Mouse (Mus musculus) liver, embryonic 11.5 days (tissue): Measurements from ENCODE around the gene Trmt1. TPM values are rescaled to one million over a fixed set of nuclear protein-coding genes. Genes with fewer than 3 reads are reported as not detected.

Experiments used
- ATAC-seq: fragments of 200-750 bp; cut with Nextera tagmentation; replicated peaks from 2 replicates; pipeline ENCODE4 v1.8.0; 2017; ENCODE audit warnings: moderate number of reproducible peaks, mild to moderate bottlenecking, moderate TSS enrichment, moderate library complexity; ENCODE audit not compliant: low FRiP score
- DNase-seq: peaks from one replicate; pipeline ENCODE4 v3.0.0-alpha.2; 2017; ENCODE audit warnings: low spot score
- H3K27ac ChIP-seq: fragments of 300-500 bp; sonication (generic); 2 replicates; pipeline ENCODE4 v1.5.1; 2014; ENCODE audit warnings: mild to moderate bottlenecking, low read depth, low read length, control low read depth
- H3K27me3 ChIP-seq: fragments of 300-500 bp; sonication (generic); replicated peaks from 2 replicates; pipeline ENCODE4 v1.6.1; 2014; ENCODE audit warnings: low read length, mixed read lengths; ENCODE audit not compliant: control insufficient read depth, insufficient read depth
- H3K36me3 ChIP-seq: fragments of 300-500 bp; sonication (generic); 2 replicates; pipeline ENCODE4 v1.6.1; 2014; ENCODE audit warnings: mild to moderate bottlenecking, low read length, moderate library complexity, mixed read lengths; ENCODE audit not compliant: control insufficient read depth, insufficient read depth
- H3K4me1 ChIP-seq: fragments of 300-500 bp; sonication (generic); replicated peaks from 2 replicates; pipeline ENCODE4 v1.6.1; 2014; ENCODE audit warnings: low read length, mixed read lengths; ENCODE audit not compliant: control insufficient read depth, insufficient read depth
- H3K4me2 ChIP-seq: fragments of 300-500 bp; sonication (generic); 2 replicates; pipeline ENCODE4 v1.6.1; 2014; ENCODE audit warnings: mild to moderate bottlenecking, control low read depth, moderate library complexity
- H3K4me3 ChIP-seq: fragments of 300-500 bp; sonication (generic); 2 replicates; pipeline ENCODE4 v1.5.1; 2014; ENCODE audit warnings: low read depth, low read length, control low read depth
- H3K9ac ChIP-seq: fragments of 300-500 bp; sonication (generic); 2 replicates; pipeline ENCODE4 v1.6.1; 2014; ENCODE audit warnings: low read depth, low read length, control low read depth
- H3K9me3 ChIP-seq: fragments of 300-500 bp; sonication (generic); 2 replicates; pipeline ENCODE4 v1.6.1; 2016; ENCODE audit warnings: low read length, inconsistent platforms, mixed read lengths; ENCODE audit not compliant: control insufficient read depth
- WGBS: fragments of 180-500 bp; shearing (Covaris S2); extraction: QIAGEN DNeasy Blood & Tissue Kit; methylation state at CpG from one replicate; pipeline ENCODE4 v1.1.7; 2014; 5-methylcytosine and 5-hydroxymethylcytosine counted together
- polyA plus RNA-seq: library from polyadenylated mRNA; unstranded; fragments of >200 nt; fragmentation: Nextera tagmentation; extraction: Ambion mirVana; gene quantifications from 2 replicates; pipeline ENCODE4 v1.2.1, GENCODE M21; 2014

Gene Trmt1
- polyA plus RNA-seq, 1 experiment from 2014 or later, result 95.6 TPM

DNA sequence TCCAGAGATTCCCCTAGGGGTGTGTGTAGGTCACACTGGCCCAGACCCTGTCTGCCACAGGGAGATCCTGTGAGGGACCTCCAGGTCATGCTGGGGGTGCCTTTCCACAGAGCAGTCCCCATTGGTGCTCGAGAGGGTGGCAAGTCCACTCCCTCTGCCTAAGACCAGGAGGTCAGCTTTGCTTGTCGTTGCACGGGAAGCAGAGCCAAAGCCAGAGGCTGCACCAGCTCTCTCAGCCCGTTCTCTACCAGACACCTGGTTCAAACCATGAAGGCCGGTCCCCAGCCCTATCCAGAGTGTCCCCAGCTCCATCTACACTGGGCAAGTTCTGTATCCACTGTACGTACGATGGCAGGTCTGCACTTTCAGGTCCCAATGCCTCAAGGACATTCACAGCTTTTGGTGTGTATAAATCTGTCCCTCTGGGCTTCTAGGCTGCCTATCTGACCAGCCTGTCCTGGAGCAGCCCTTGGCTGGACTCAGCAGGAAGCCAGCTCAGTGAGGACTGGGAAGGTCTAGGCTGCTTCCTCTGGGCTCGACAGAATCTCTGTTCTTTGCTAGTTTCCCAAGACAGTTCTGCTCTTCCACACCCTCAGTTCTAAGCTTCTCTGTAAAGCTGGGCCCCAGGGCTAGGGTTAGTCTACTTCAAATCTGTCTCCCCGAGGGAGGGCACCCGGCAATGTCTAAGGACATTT, 39.3 kb downstream of the Trmt1 start:
- H3K27me3 ChIP-seq, result peaks cover 5% of the 10 kb centered on the region
- peak overlapping the region; percentile 46 for H3K27ac ChIP-seq
- ATAC-seq (no peak), DNase-seq (no peak)
- H3K4me2 ChIP-seq, result peak overlapping the region; percentile 75
- peak overlapping the region; percentile 0; the same call in 1 of the 2 replicates for H3K9ac ChIP-seq
- peaks cover 85% of the 10 kb centered on the region for H3K4me1 ChIP-seq
- no peak overlapping the region for H3K4me3 ChIP-seq
- no peaks in the 10 kb centered on the region for H3K9me3 ChIP-seq
- H3K36me3 ChIP-seq, result no peaks in the 10 kb centered on the region; the same call in 1 of the 2 replicates
- WGBS, result 58% methylated on average over 10 of the region's 10 CpGs

DNA sequence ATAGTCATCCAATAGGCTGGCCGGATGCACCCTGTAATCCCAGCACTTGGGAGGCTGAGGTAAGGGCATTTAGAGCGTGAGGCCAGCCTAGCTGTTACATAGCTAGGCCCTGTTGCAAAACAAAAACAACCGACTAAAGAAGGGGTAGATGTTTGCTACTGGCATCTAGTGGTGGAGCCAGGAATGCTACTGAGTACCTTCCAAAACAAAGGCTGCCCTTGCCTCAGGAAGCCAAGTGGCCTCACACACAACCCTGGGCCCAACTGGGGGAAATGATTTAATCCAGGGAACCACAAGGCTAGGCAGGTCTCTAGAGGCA, 39.8 kb downstream of the Trmt1 start:
- Histone ChIP-seq H3K36me3 (no peaks in the 10 kb centered on the region; the same call in 1 of the 2 replicates), H3K4me2 (peak overlapping the region; percentile 75; the same call in 1 of the 2 replicates), H3K27me3 (peaks cover 2% of the 10 kb centered on the region; the same call in 1 of the 2 replicates), H3K4me1 (peaks cover 90% of the 10 kb centered on the region), H3K9me3 (no peaks in the 10 kb centered on the region), H3K4me3 (no peak overlapping the region), H3K27ac (peak overlapping the region; percentile 46), H3K9ac (peak overlapping the region; percentile 0; the same call in 1 of the 2 replicates)
- WGBS, result 27% methylated on average over 3 of the region's 3 CpGs
- ATAC-seq (no peak), DNase-seq (no peak)

DNA sequence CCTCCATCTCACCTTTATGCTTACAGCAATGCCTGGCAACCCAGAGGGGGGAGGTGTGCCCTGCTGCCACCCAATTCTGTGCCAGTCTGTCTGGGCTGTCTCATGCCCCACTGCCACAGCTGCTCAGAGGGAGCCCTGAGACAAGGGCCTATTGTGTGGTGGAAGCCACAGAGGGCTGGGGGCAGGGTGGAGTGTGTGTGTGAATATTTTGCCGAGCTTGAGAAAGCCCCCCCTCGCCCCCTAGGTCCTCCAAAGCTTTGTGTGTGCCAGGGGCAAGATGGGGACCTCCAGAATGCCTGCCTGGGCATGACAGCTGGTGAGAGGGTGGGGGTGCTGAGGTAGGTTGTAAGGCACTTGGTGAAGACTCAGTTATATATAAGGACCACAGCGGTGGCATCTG, 42.4 kb downstream of the Trmt1 start:
- DNase-seq (no peak), ATAC-seq (no peak)
- Histone ChIP-seq H3K27ac (peak overlapping the region; percentile 99), H3K9me3 (no peaks in the 10 kb centered on the region), H3K27me3 (peaks cover 8% of the 10 kb centered on the region), H3K4me3 (no peak overlapping the region), H3K4me1 (peaks cover 94% of the 10 kb centered on the region), H3K4me2 (peak overlapping the region; percentile 24; the same call in 1 of the 2 replicates), H3K9ac (peak overlapping the region; percentile 47; the same call in 1 of the 2 replicates), H3K36me3 (no peaks in the 10 kb centered on the region; the same call in 1 of the 2 replicates)
- WGBS, result 81% methylated on average over 3 of the region's 3 CpGs

DNA sequence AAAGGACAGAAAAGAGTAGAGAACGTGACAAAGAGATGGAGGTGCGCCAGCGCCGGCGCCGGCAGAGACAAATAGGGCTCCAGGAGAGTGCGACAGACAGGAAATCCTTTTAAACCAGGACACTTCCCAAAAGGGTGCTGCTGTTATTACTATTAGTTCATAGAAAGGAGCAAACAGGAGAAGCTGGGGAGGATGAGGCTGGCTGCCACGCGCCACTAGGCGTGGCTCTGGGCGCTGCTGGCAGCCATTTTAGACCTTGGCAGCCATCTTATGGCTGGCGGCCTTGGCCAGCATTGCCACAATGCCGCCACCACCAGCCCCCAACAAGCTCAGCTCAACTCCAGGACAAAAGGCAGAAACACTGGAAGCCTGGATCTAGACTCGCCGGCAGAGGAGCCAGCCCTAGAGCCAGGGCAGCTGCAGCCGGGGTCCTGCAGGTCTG, 43.8 kb downstream of the Trmt1 start:
- ATAC-seq (no peak), DNase-seq (no peak)
- Histone ChIP-seq H3K27me3 (peaks cover 17% of the 10 kb centered on the region), H3K27ac (peak overlapping the region; percentile 99), H3K4me2 (peak overlapping the region; percentile 55), H3K9ac (peak overlapping the region; percentile 59), H3K9me3 (no peaks in the 10 kb centered on the region), H3K4me1 (peaks cover 81% of the 10 kb centered on the region), H3K36me3 (no peaks in the 10 kb centered on the region; the same call in 1 of the 2 replicates), H3K4me3 (peak overlapping the region; percentile 1; the same call in 1 of the 2 replicates)
- 81% methylated on average over 16 of the region's 16 CpGs for WGBS

DNA sequence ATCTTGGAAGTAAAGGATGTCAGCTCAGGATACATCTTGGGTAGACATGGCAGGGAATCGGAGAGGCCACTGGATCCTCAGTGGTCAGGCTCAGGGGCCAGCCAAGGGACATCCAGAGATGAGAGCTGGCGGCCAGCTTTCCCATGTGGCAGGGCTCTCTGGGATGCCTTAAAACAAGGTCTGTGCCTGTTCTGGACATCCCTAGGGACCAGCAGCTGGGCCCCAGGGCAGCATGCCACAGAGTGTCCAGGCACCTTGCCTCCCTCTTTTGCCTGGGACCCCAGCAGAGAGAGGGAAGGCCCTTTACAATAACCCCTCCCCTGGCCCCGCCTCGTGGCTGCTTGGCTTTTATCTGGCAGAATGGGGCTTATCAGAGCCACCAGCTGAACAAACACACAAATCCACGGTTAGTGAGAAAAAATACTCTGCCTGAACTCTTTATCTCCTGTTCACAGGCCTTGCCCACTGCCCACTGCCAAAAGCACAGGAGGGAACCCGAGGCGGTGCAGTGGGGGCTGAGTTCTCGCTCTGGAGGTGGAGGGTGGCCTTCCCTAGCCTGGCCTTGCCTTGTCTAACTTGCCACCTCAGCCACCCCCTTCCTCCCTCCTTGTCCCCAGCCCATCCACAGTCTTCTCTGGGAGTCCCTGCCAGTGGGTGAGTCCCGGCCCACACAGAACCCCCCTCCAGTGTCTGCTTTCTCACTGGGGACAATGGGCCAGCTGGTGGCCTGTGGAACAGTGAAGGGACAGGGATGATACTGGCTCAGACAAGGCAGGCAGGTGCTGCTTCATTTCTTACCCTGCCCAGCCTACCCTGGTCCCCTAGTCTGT, 44.6 kb downstream of the Trmt1 start:
- Histone ChIP-seq H3K27me3 (peaks cover 21% of the 10 kb centered on the region), H3K4me3 (peak overlapping the region; percentile 1; the same call in 1 of the 2 replicates), H3K4me2 (peak overlapping the region; percentile 55), H3K9me3 (no peaks in the 10 kb centered on the region), H3K36me3 (no peaks in the 10 kb centered on the region; the same call in 1 of the 2 replicates), H3K27ac (peak overlapping the region; percentile 99), H3K4me1 (peaks cover 73% of the 10 kb centered on the region), H3K9ac (peak overlapping the region; percentile 59)
- DNase-seq, result peak; percentile 82
- peak; percentile 92 for ATAC-seq
- WGBS, result 22% methylated on average over 9 of the region's 9 CpGs

DNA sequence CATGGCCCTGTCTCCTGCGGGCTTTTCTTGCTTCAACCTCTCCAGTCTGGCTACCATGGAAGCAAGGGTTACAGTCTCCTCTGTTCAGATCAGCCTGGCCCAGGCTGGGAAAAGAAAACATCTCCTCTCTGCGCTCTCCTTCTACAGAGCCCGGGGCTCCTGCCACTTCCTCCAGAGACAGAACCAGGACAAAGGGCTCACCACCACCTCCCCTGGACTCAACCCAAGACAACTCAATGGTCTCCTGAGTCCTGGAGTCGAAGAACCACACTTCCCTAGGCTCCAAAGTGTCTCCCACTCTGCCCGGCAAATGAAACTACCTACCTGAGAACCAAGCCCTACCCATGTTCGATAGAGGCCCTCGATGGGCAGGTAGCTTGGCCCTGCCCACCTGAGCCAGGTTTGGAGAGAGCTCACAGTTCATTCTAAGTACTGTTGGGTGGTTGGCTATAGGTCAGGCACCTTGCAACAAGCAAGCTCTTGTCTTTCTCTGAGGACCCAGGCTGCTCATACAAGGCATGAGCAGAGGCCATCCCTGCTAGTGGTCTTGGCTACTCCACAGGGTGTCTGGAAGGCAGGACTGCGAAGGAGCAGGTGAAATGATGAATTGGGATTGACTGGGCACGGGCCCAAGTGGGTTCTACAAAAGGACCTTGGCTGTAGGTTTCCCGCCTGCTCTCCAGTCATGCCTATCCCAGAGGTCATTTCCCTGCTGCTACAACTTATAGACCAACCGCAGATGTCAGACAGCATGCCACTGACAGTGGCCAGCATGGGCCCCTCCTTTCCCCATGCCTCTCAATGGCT, 45.5 kb downstream of the Trmt1 start:
- Histone ChIP-seq H3K4me2 (peak overlapping the region; percentile 55), H3K9ac (peak overlapping the region; percentile 59), H3K27me3 (peaks cover 30% of the 10 kb centered on the region), H3K4me1 (peaks cover 65% of the 10 kb centered on the region), H3K4me3 (peak overlapping the region; percentile 1; the same call in 1 of the 2 replicates), H3K27ac (peak overlapping the region; percentile 99), H3K9me3 (no peaks in the 10 kb centered on the region), H3K36me3 (no peaks in the 10 kb centered on the region; the same call in 1 of the 2 replicates)
- no peak for DNase-seq
- WGBS, result 66% methylated on average over 11 of the region's 11 CpGs
- no peak; the same call in 1 of the 2 replicates for ATAC-seq

DNA sequence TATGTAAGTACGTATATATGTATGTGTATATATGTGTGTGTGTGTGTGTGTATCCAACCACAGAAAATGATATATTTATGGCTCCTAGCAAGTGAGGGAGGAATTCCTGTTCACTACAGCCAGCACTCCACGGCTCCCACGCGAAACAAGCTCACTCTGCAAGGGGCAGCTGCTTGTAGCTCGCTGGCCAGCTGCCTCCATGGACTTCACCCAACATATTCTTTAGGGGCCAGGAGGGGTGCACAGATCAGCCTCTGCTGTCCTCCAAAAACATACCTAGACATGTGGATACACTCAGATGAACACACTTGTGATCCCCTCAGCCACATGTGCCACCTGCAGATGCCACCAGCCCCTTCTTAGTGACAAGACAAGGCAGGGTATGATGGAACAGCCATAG, 46.4 kb downstream of the Trmt1 start:
- peaks cover 58% of the 10 kb centered on the region for H3K4me1 ChIP-seq
- DNase-seq (no peak), ATAC-seq (no peak)
- H3K4me3 ChIP-seq, result no peak overlapping the region
- 0 out of 2 replicates have a peak overlapping the region, but pooled peaks have one; percentile 99 for H3K27ac ChIP-seq
- H3K27me3 ChIP-seq, result peaks cover 32% of the 10 kb centered on the region
- no peaks in the 10 kb centered on the region for H3K9me3 ChIP-seq
- H3K9ac ChIP-seq, result peak overlapping the region; percentile 59; the same call in 1 of the 2 replicates
- 80% methylated on average over 5 of the region's 5 CpGs for WGBS
- no peaks in the 10 kb centered on the region; the same call in 1 of the 2 replicates for H3K36me3 ChIP-seq
- no peak overlapping the region for H3K4me2 ChIP-seq

DNA sequence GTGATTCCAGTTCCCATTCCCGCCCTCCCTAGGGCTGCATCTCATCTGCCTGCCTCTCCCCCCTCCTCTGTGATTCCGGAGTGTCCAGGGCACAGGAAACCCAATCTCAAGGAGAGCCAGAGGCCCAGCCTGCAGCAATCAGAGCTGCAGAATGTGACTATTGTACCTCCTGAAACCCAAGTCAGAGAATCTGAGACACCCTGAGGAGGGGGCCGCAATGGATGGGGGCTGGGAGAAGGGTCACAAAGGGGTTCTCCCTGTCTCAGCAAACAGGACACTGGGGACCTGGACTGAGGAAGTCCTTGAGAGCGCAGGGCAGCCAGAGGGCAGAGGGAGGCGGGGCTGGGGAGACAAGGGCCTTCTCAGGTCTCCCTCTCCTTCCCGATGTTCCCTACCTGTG, 46.9 kb downstream of the Trmt1 start:
- no peak for ATAC-seq
- Histone ChIP-seq H3K9ac (0 out of 2 replicates have a peak overlapping the region, but pooled peaks have one; percentile 12), H3K27ac (0 out of 2 replicates have a peak overlapping the region, but pooled peaks have one; percentile 8)

More for the DNA sequence above, 46.9 kb downstream of the Trmt1 start:
- H3K4me1 ChIP-seq, result peaks cover 60% of the 10 kb centered on the region
- no peaks in the 10 kb centered on the region for H3K36me3 ChIP-seq
- H3K4me3 ChIP-seq, result no peak overlapping the region
- no peaks in the 10 kb centered on the region for H3K9me3 ChIP-seq
- peaks cover 36% of the 10 kb centered on the region for H3K27me3 ChIP-seq
- no peak overlapping the region for H3K4me2 ChIP-seq
- DNase-seq, result no peak
- 47% methylated on average over 6 of the region's 6 CpGs for WGBS
